ENCODE assay signal across 14 mouse cellular contexts in genomic region chr6:149413256-149413655, GRCm38 (mm10). TPM values are rescaled to one million over a fixed set of nuclear protein-coding genes. Genes with fewer than 3 reads are reported as not detected.
DNase-seq lines count a peak whose midpoint lies in the region.
"Had no signal": no experiment of that assay in that cellular context is flagged by ENCODE, and none has a peak within 500 bp of the region (broad histone marks: within the 10 kb centered on the region; RNA-seq: fewer than 3 reads in every experiment).

No protein-coding gene starts in this region.

- DNase-seq in adrenal gland, postnatal 36 days: peak; percentile 5 to 34
- DNase-seq in adrenal gland, postnatal 4 days (ENCODE audit: low spot score in 2 of 2): no peak
- peak; percentile 97 for DNase-seq in 3T3-L1 (ENCODE audit: low read depth, low spot score)
- DNase-seq in brain, adult 2 months (ENCODE audit: low read depth, low spot score): peak; percentile 87
- peak; percentile 69 to 86 for DNase-seq in cerebellum, postnatal 14 days
- no peak for DNase-seq in heart, postnatal 10 days
- no peak for DNase-seq in thymus, postnatal 10 days (ENCODE audit: low spot score in 2 of 2)
- no peak for DNase-seq in spleen, postnatal 14 days (ENCODE audit: low spot score in 2 of 2)
- DNase-seq: gastrocnemius, postnatal 14 days; heart, adult 2 months; kidney, postnatal 4 days; liver, embryonic 13.5 days; right cerebral cortex, postnatal 14 days; thymus, adult 18-20 months had no signal

- intact Hi-C loops in heart, postnatal 10 days (cut with DNase I): no loop called here

RNA-seq across cellular contexts. Expression of gene Bicd1, which starts 4.6 kb away (rescaled TPM):
- total RNA-seq in adrenal gland, postnatal 36 days (2021): 1 to 10 TPM; 5.3 to 8.5 TPM
- 10 to 100 TPM in 1 of 2 experiments, 1 to 10 TPM in 1; 7.9 to 10.3 TPM for total RNA-seq in adrenal gland, postnatal 4 days (2021)
- total RNA-seq in heart, postnatal 10 days (2021): 1 to 10 TPM; 2.6 to 2.9 TPM

Comparison
In these comparisons a context has a peak if more than half of its experiments do, and no peak if none do; other contexts are left out.
1. DNase-seq: peak in adrenal gland, postnatal 36 days (2 of 2), 3T3-L1 (single experiment), brain, adult 2 months (single experiment) and cerebellum, postnatal 14 days (2 of 2); none in adrenal gland, postnatal 4 days (0 of 2), heart, postnatal 10 days (0 of 2), thymus, postnatal 10 days (0 of 2) and spleen, postnatal 14 days (0 of 2).